ENCODE assay signal across 9 mouse cellular contexts in the genomic region with DNA sequence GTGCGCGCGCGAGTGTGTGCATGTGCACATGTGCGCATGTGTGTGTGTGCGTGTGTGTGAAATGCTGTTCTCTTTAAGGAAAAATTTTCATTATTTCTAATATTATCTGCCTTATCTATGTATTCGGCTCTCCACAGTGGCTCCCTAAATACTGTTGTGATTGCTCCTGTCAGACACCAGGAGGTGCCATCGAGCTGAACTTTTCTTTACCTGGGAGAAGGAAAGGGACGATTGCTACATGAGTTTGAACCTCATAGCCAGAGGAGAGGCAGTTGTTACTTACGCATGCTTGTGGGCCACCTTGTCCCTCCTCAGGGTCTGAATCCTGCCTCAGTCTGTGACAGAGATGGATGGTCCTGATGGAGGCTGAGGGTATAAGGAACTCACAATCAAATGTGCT. TPM values are rescaled to one million over a fixed set of nuclear protein-coding genes. Genes with fewer than 3 reads are reported as not detected.
DNase-seq lines count a peak whose midpoint lies in the region; ATAC-seq and TF ChIP-seq lines count a peak whose summit lies in the region.
"Had no signal": no experiment of that assay in that cellular context is flagged by ENCODE, and none has a peak within 500 bp of the region (broad histone marks: within the 10 kb centered on the region; RNA-seq: fewer than 3 reads in every experiment).

No protein-coding gene starts in this region.

- H3K4me3 ChIP-seq in thymus, adult 2 months (ENCODE audit: control insufficient read depth, insufficient read depth, low read length) = no peak overlapping the region
- no peak overlapping the region for H3K4me3 ChIP-seq in cerebellum, adult 2 months (replicated peaks; ENCODE audit: insufficient read depth, low read depth, low read length)

- 58% methylated on average over 10 of the region's 10 CpGs for WGBS in thymus, adult 2 months
- WGBS in cerebellum, adult 2 months = 59% methylated on average over 10 of the region's 10 CpGs

- H3K27me3 ChIP-seq in thymus, adult 2 months (ENCODE audit: control insufficient read depth, insufficient read depth, low read length) = no peaks in the 10 kb centered on the region
- H3K27me3 ChIP-seq in cerebellum, adult 2 months (ENCODE audit: control insufficient read depth, insufficient read depth, low read length) = no peaks in the 10 kb centered on the region
- H3K27me3 ChIP-seq in splenic B cell, adult 2 months (ENCODE audit: control insufficient read depth, insufficient read depth, low read length, poor library complexity, severe bottlenecking) = no peaks in the 10 kb centered on the region

- TF ChIP-seq CTCF in thymus, adult 2 months (IDR thresholded peaks at IDR 0.05; ENCODE audit: borderline replicate concordance, control insufficient read depth, extremely low read depth, insufficient read depth, low read length, poor library complexity) = no peak
- TF ChIP-seq CTCF in cerebellum, adult 2 months (IDR thresholded peaks at IDR 0.05; ENCODE audit: borderline replicate concordance, insufficient read depth, low read depth, low read length) = peak; percentile 57

- TF ChIP-seq POLR2A in thymus, adult 2 months (IDR thresholded peaks at IDR 0.05; ENCODE audit: control insufficient read depth, extremely low read depth, insufficient read depth, low read length, poor library complexity) = no peak
- TF ChIP-seq POLR2A in cerebellum, adult 2 months (IDR thresholded peaks at IDR 0.05; ENCODE audit: borderline replicate concordance, insufficient read depth, low read length) = no peak

- no peaks in the 10 kb centered on the region for H3K36me3 ChIP-seq in thymus, adult 2 months (ENCODE audit: control insufficient read depth, insufficient read depth, low read length)
- H3K36me3 ChIP-seq in splenic B cell, adult 2 months (ENCODE audit: control insufficient read depth, insufficient read depth, low read length, poor library complexity, severe bottlenecking) = no peaks in the 10 kb centered on the region

- H3K27ac ChIP-seq in thymus, adult 2 months (ENCODE audit: control insufficient read depth, insufficient read depth, low read length) = no peak overlapping the region
- no peak overlapping the region for H3K27ac ChIP-seq in cerebellum, adult 2 months (ENCODE audit: insufficient read depth, low read length)

- DNase-seq in gastrocnemius, postnatal 10 days = peak; percentile 34
- no peak for DNase-seq in gastrocnemius, postnatal 25 days
- peak; percentile 32 for DNase-seq in thymus, adult 2 months
- DNase-seq in thymus, adult 18-20 months = no peak
- peak; percentile 30 to 40 for DNase-seq in cerebellum, adult 2 months
- peak; percentile 52 for DNase-seq in lung, postnatal 10 days
- DNase-seq in splenic B cell, adult 2 months (ENCODE audit: low read depth, low spot score) = peak; percentile 70

- H3K4me1 ChIP-seq in thymus, adult 2 months (replicated peaks; ENCODE audit: control insufficient read depth, insufficient read depth, low read length) = no peaks in the 10 kb centered on the region
- H3K4me1 ChIP-seq in cerebellum, adult 2 months (ENCODE audit: control insufficient read depth, insufficient read depth, low read length) = no peaks in the 10 kb centered on the region

- ATAC-seq in inflammation-experienced regulatory T-cells, adult 6 months = peak; percentile 54

RNA-seq across cellular contexts. Expression of gene Slc2a7, which starts 24.5 kb away (rescaled TPM):
- total RNA-seq in gastrocnemius, postnatal 10 days (2021) = not detected
- not detected for total RNA-seq in gastrocnemius, postnatal 25 days (2021)
- 0.05 TPM in 1 of 2 replicates, not detected in the other for polyA plus RNA-seq in thymus, adult 2 months (2012; rRNA removed)
- polyA plus RNA-seq in cerebellum, adult 2 months (2012; rRNA removed) = not detected in 2 replicates
- not detected for polyA plus RNA-seq in inflammation-experienced regulatory T-cells, adult 6 months (2017; shearing (Covaris generic))

RNA-seq across cellular contexts. Expression of gene Car6, which starts 27.9 kb away (rescaled TPM):
- not detected for total RNA-seq in gastrocnemius, postnatal 10 days (2021)
- total RNA-seq in gastrocnemius, postnatal 25 days (2021) = not detected
- 0.31 and 0.40 TPM in 2 replicates for polyA plus RNA-seq in thymus, adult 2 months (2012; rRNA removed)
- polyA plus RNA-seq in cerebellum, adult 2 months (2012; rRNA removed) = not detected in 2 replicates
- polyA plus RNA-seq in inflammation-experienced regulatory T-cells, adult 6 months (2017; shearing (Covaris generic)) = not detected
- polyA plus RNA-seq: large intestine, adult 2 months had no signal

RNA-seq across cellular contexts. Expression of gene Slc2a5, which starts 54.2 kb away (rescaled TPM):
- total RNA-seq in gastrocnemius, postnatal 10 days (2021) = 1 to 10 TPM; 2.0 to 2.4 TPM
- under 1 TPM in 1 of 2 experiments, not detected in 1; 0.54 TPM for total RNA-seq in gastrocnemius, postnatal 25 days (2021)
- 1.2 and 2.1 TPM in 2 replicates for polyA plus RNA-seq in thymus, adult 2 months (2012; rRNA removed)
- 1.7 and 2.2 TPM in 2 replicates for polyA plus RNA-seq in cerebellum, adult 2 months (2012; rRNA removed)
- not detected for polyA plus RNA-seq in inflammation-experienced regulatory T-cells, adult 6 months (2017; shearing (Covaris generic))

Comparison
In these comparisons a context has a peak if more than half of its experiments do, and no peak if none do; other contexts are left out.
1. DNase-seq: peak in gastrocnemius, postnatal 10 days (single experiment), thymus, adult 2 months (single experiment), cerebellum, adult 2 months (2 of 2), lung, postnatal 10 days (single experiment) and splenic B cell, adult 2 months (single experiment); none in gastrocnemius, postnatal 25 days (single experiment) and thymus, adult 18-20 months (0 of 2).